Mouse (Mus musculus) hindbrain, embryonic 13.5 days (tissue): ENCODE results near the gene Gm20388. TPM values are rescaled to one million over a fixed set of nuclear protein-coding genes. Genes with fewer than 3 reads are reported as not detected.
A peak's percentile ranks its signal among the peaks of the same experiment; 100 is the strongest.

Experiments
- ATAC-seq: fragments of 200-750 bp; cut with Nextera tagmentation; 2 replicates; pipeline ENCODE4 v1.8.0; 2017; ENCODE audit warnings: moderate TSS enrichment; ENCODE audit not compliant: low FRiP score
- H3K27ac ChIP-seq: fragments of 300-500 bp; sonication (generic); 2 replicates; pipeline ENCODE4 v1.5.1; 2015; ENCODE audit warnings: inconsistent platforms, mild to moderate bottlenecking, moderate library complexity
- H3K27me3 ChIP-seq: fragments of 300-500 bp; sonication (generic); 2 replicates; pipeline ENCODE4 v1.6.1; 2015; ENCODE audit warnings: mild to moderate bottlenecking, inconsistent platforms
- H3K36me3 ChIP-seq: fragments of 300-500 bp; sonication (generic); 2 replicates; pipeline ENCODE4 v1.6.1; 2015; ENCODE audit warnings: mild to moderate bottlenecking, inconsistent platforms
- H3K4me1 ChIP-seq: fragments of 300-500 bp; sonication (generic); replicated peaks from 2 replicates; pipeline ENCODE4 v1.6.1; 2015; ENCODE audit warnings: inconsistent platforms
- H3K4me2 ChIP-seq: fragments of 300-500 bp; sonication (generic); 2 replicates; pipeline ENCODE4 v1.6.1; 2015; ENCODE audit warnings: inconsistent platforms, mild to moderate bottlenecking, moderate library complexity
- H3K4me3 ChIP-seq: fragments of 300-500 bp; sonication (generic); 2 replicates; pipeline ENCODE4 v1.5.1; 2015; ENCODE audit warnings: mild to moderate bottlenecking, inconsistent platforms
- H3K9ac ChIP-seq: fragments of 300-500 bp; sonication (generic); 2 replicates; pipeline ENCODE4 v1.6.1; 2015; ENCODE audit warnings: mild to moderate bottlenecking, inconsistent platforms
- H3K9me3 ChIP-seq: fragments of 300-500 bp; sonication (generic); 2 replicates; pipeline ENCODE4 v1.6.1; 2016; ENCODE audit warnings: inconsistent platforms
- WGBS: fragments of 180-500 bp; shearing (Covaris S2); methylation state at CpG from one replicate; pipeline ENCODE4 v1.1.7; 2015; 5-methylcytosine and 5-hydroxymethylcytosine counted together
- polyA plus RNA-seq: library from polyadenylated mRNA; unstranded; fragments of >200 nt; fragmentation: Nextera tagmentation; extraction: Ambion mirVana; gene quantifications from 2 replicates; pipeline ENCODE4 v1.2.1, GENCODE M21; 2015

Gene Gm20388
- polyA plus RNA-seq, 1 experiment from 2014 or later: 1.9 TPM

GRCm38 (mm10) chr8:122291549-122291948 is 2380.9 kb downstream of the Gm20388 start:
- no peak for ATAC-seq
- no peaks in the 10 kb centered on the region for H3K9me3 ChIP-seq
- H3K36me3 ChIP-seq: no peaks in the 10 kb centered on the region
- peak overlapping the region; percentile 58 for H3K27ac ChIP-seq
- H3K4me2 ChIP-seq: no peak overlapping the region
- H3K4me1 ChIP-seq: peaks cover 67% of the 10 kb centered on the region
- H3K9ac ChIP-seq: peak overlapping the region; percentile 40
- WGBS: 28% methylated on average over 10 of the region's 10 CpGs
- no peak overlapping the region for H3K4me3 ChIP-seq
- peaks cover 22% of the 10 kb centered on the region for H3K27me3 ChIP-seq

GRCm38 (mm10) chr8:122293484-122293883 is 2382.8 kb downstream of the Gm20388 start:
- no peak for ATAC-seq
- Histone ChIP-seq H3K9ac (no peak overlapping the region), H3K27ac (no peak overlapping the region), H3K36me3 (no peaks in the 10 kb centered on the region), H3K4me2 (no peak overlapping the region), H3K4me3 (no peak overlapping the region), H3K4me1 (peaks cover 75% of the 10 kb centered on the region), H3K27me3 (peaks cover 8% of the 10 kb centered on the region), H3K9me3 (no peaks in the 10 kb centered on the region)
- 66% methylated on average over 10 of the region's 10 CpGs for WGBS

GRCm38 (mm10) chr8:122294273-122294683 is 2383.6 kb downstream of the Gm20388 start:
- Histone ChIP-seq H3K27ac (no peak overlapping the region), H3K4me3 (no peak overlapping the region), H3K9ac (no peak overlapping the region), H3K27me3 (peaks cover 3% of the 10 kb centered on the region; the same call in 1 of the 2 replicates), H3K36me3 (no peaks in the 10 kb centered on the region), H3K4me2 (no peak overlapping the region), H3K9me3 (no peaks in the 10 kb centered on the region), H3K4me1 (peaks cover 72% of the 10 kb centered on the region)
- 7% methylated on average over 7 of the region's 7 CpGs for WGBS
- ATAC-seq: peak; percentile 58

GRCm38 (mm10) chr8:122295389-122295788 is 2384.7 kb downstream of the Gm20388 start:
- H3K27me3 ChIP-seq: peaks cover 3% of the 10 kb centered on the region; the same call in 1 of the 2 replicates
- no peaks in the 10 kb centered on the region for H3K9me3 ChIP-seq
- H3K9ac ChIP-seq: no peak overlapping the region
- peak overlapping the region; percentile 8; the same call in 1 of the 2 replicates for H3K27ac ChIP-seq
- ATAC-seq: no peak
- H3K4me1 ChIP-seq: peaks cover 76% of the 10 kb centered on the region
- H3K36me3 ChIP-seq: no peaks in the 10 kb centered on the region
- WGBS: 64% methylated on average over 9 of the region's 9 CpGs
- no peak overlapping the region for H3K4me3 ChIP-seq
- no peak overlapping the region for H3K4me2 ChIP-seq

GRCm38 (mm10) chr8:122296173-122297001 is 2385.7 kb downstream of the Gm20388 start:
- H3K9ac ChIP-seq: peak overlapping the region; percentile 14
- H3K4me2 ChIP-seq: no peak overlapping the region
- peaks cover 77% of the 10 kb centered on the region for H3K4me1 ChIP-seq

GRCm38 (mm10) chr8:122299581-122300254 is 2389.1 kb downstream of the Gm20388 start:
- no peak for ATAC-seq
- Histone ChIP-seq H3K4me3 (no peak overlapping the region), H3K27ac (peak overlapping the region; percentile 81; the same call in 1 of the 2 replicates), H3K4me2 (no peak overlapping the region), H3K9ac (no peak overlapping the region), H3K9me3 (no peaks in the 10 kb centered on the region), H3K36me3 (no peaks in the 10 kb centered on the region), H3K4me1 (peaks cover 75% of the 10 kb centered on the region), H3K27me3 (0 out of 2 replicates have a peak, but pooled peaks cover 3% of the 10 kb centered on the region)
- 69% methylated on average over 16 of the region's 16 CpGs for WGBS

More at GRCm38 (mm10) chr8:122296173-122297001, 2385.7 kb downstream of the Gm20388 start:
- Histone ChIP-seq H3K27me3 (0 out of 2 replicates have a peak, but pooled peaks cover 3% of the 10 kb centered on the region), H3K9me3 (no peaks in the 10 kb centered on the region), H3K36me3 (no peaks in the 10 kb centered on the region), H3K4me3 (no peak overlapping the region), H3K27ac (peak overlapping the region; percentile 66)
- ATAC-seq: peak; percentile 41; the same call in 1 of the 2 replicates
- WGBS: 33% methylated on average over 24 of the region's 24 CpGs

GRCm38 (mm10) chr8:122301081-122301480 is 2390.4 kb downstream of the Gm20388 start:
- peaks cover 61% of the 10 kb centered on the region for H3K4me1 ChIP-seq

GRCm38 (mm10) chr8:122301866-122302265 is 2391.2 kb downstream of the Gm20388 start:
- H3K27ac ChIP-seq: peak overlapping the region; percentile 71
- H3K9me3 ChIP-seq: no peaks in the 10 kb centered on the region
- no peak for ATAC-seq
- peak overlapping the region; percentile 39; the same call in 1 of the 2 replicates for H3K9ac ChIP-seq
- peaks cover 60% of the 10 kb centered on the region for H3K4me1 ChIP-seq
- H3K36me3 ChIP-seq: no peaks in the 10 kb centered on the region
- H3K4me2 ChIP-seq: no peak overlapping the region
- WGBS: 75% methylated on average over 5 of the region's 5 CpGs
- H3K4me3 ChIP-seq: no peak overlapping the region
- H3K27me3 ChIP-seq: 0 out of 2 replicates have a peak, but pooled peaks cover 9% of the 10 kb centered on the region

More at GRCm38 (mm10) chr8:122301081-122301480, 2390.4 kb downstream of the Gm20388 start:
- Histone ChIP-seq H3K4me3 (no peak overlapping the region), H3K27ac (peak overlapping the region; percentile 81), H3K4me2 (no peak overlapping the region), H3K9ac (peak overlapping the region; percentile 24; the same call in 1 of the 2 replicates), H3K9me3 (no peaks in the 10 kb centered on the region), H3K36me3 (no peaks in the 10 kb centered on the region), H3K27me3 (0 out of 2 replicates have a peak, but pooled peaks cover 9% of the 10 kb centered on the region)
- 49% methylated on average over 13 of the region's 13 CpGs for WGBS
- no peak for ATAC-seq

- Histone ChIP-seq H3K36me3 (no peaks in the 10 kb centered on the region; the same call in 1 of the 2 replicates), H3K4me3 (no peak overlapping the region), H3K4me2 (no peak overlapping the region), H3K27ac (no peak overlapping the region), H3K4me1 (peaks cover 60% of the 10 kb centered on the region), H3K9me3 (no peaks in the 10 kb centered on the region), H3K9ac (no peak overlapping the region), H3K27me3 (0 out of 2 replicates have a peak, but pooled peaks cover 6% of the 10 kb centered on the region)
- ATAC-seq: no peak
- WGBS: 75% methylated on average over 6 of the region's 6 CpGs
Measured at GRCm38 (mm10) chr8:122303451-122303850, 2392.8 kb downstream of the Gm20388 start.

- Histone ChIP-seq H3K9me3 (no peaks in the 10 kb centered on the region), H3K4me3 (no peak overlapping the region), H3K36me3 (no peaks in the 10 kb centered on the region; the same call in 1 of the 2 replicates), H3K4me1 (peaks cover 66% of the 10 kb centered on the region), H3K9ac (no peak overlapping the region), H3K4me2 (no peak overlapping the region), H3K27ac (no peak overlapping the region), H3K27me3 (0 out of 2 replicates have a peak, but pooled peaks cover 6% of the 10 kb centered on the region)
- 25% methylated on average over 3 of the region's 3 CpGs for WGBS
- ATAC-seq: no peak
Measured at GRCm38 (mm10) chr8:122304058-122304457, 2393.4 kb downstream of the Gm20388 start.

- peak overlapping the region; percentile 48; the same call in 1 of the 2 replicates for H3K27ac ChIP-seq
- H3K4me1 ChIP-seq: peaks cover 52% of the 10 kb centered on the region
- ATAC-seq: no peak
- H3K4me3 ChIP-seq: no peak overlapping the region
- H3K9me3 ChIP-seq: no peaks in the 10 kb centered on the region
- no peak overlapping the region for H3K4me2 ChIP-seq
- H3K36me3 ChIP-seq: no peaks in the 10 kb centered on the region; the same call in 1 of the 2 replicates
- 59% methylated on average over 26 of the region's 26 CpGs for WGBS
- H3K9ac ChIP-seq: peak overlapping the region; percentile 6; the same call in 1 of the 2 replicates
- H3K27me3 ChIP-seq: 0 out of 2 replicates have a peak, but pooled peaks cover 6% of the 10 kb centered on the region
Measured at GRCm38 (mm10) chr8:122306660-122307399, 2396.2 kb downstream of the Gm20388 start.
